Mouse (Mus musculus): ENCODE results near the gene Slc9a6. TPM values are rescaled to one million over a fixed set of nuclear protein-coding genes. Genes with fewer than 3 reads are reported as not detected.

Slc9a6 gene
- total RNA-seq, 2 experiments from 2014 or later = 97.3 to 103 TPM

DNA sequence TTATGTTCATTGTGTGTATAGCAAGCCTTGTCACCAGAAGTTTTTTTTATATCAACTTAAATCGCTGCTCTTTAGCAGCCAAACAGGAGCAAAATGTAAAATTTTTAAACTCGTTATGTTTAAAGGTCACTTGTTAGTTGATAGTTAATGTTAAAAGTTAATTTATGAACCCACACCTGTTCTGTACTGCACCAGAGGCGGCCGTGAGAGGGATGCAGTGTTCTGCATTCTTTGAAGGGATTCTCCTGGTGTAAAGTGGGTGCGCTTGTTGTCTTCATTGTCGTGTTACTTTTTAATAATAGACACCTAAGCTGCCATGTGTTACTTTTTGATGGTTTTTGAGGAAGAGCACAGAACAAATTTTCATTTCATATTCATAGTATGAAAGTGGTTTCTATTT lies 52.8 kb downstream of the Slc9a6 start:
- intact Hi-C loops (cut with DNase I) = no loop called here

GRCm38 (mm10) chrX:56663377-56663776 lies 53.8 kb downstream of the Slc9a6 start:
- intact Hi-C loops (cut with DNase I) = no loop called here
- DNase-seq (ENCODE audit: low spot score in 2 of 2) = no peak

More for the DNA sequence above, 52.8 kb downstream of the Slc9a6 start:
- DNase-seq (ENCODE audit: low spot score in 2 of 2) = no peak

GRCm38 (mm10) chrX:56665226-56665973 lies 55.8 kb downstream of the Slc9a6 start:
- intact Hi-C loops (cut with DNase I) = no loop called here

GRCm38 (mm10) chrX:56667296-56667695 lies 57.7 kb downstream of the Slc9a6 start:
- intact Hi-C loops (cut with DNase I) = no loop called here
- peak in 1 of 2 experiments; percentile 11 for DNase-seq (ENCODE audit: low spot score in 2 of 2)

More at GRCm38 (mm10) chrX:56665226-56665973, 55.8 kb downstream of the Slc9a6 start:
- DNase-seq (ENCODE audit: low spot score in 2 of 2) = no peak

DNA sequence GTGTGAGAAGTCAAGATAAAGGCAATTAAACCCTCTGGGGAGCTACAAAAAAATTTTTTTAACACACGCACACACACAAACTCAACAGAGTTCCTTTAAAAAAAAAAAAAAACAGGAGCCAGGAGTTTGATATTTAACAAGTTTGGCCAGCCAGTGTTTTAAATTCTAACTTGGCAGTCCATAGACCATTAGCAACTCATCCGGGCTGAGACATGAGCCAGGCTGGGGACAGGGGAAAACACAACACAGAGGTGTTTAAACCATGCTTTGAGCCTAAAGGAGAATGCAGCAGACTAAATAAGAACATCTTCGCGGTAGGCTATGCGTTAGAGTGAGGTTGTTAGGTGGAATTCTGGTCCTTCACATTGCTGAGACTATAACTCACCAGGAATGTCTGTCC lies 58.5 kb downstream of the Slc9a6 start:
- no peak for DNase-seq (ENCODE audit: low spot score in 2 of 2)
- intact Hi-C loops (cut with DNase I) = no loop called here

DNA sequence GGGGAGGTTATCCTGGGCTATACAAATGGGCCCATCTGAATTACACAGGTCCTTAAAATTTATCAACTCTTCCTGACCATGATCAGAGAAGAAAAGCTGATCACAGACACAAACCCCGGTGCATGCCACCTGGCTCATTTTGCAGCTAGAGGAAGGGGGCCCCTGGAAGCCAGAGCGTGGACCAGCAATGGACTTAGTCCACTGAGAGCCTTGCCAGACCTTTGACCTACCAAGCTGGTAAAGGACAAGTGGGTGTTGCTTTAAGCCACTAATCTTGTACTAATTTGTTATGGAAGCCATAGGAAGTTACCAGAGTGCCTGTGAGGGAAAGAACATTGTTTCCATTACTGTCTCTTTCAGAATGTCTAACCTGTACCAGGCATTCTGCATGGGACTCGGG lies 58.9 kb downstream of the Slc9a6 start:
- intact Hi-C loops (cut with DNase I) = no loop called here
- DNase-seq (ENCODE audit: low spot score in 2 of 2) = no peak

DNA sequence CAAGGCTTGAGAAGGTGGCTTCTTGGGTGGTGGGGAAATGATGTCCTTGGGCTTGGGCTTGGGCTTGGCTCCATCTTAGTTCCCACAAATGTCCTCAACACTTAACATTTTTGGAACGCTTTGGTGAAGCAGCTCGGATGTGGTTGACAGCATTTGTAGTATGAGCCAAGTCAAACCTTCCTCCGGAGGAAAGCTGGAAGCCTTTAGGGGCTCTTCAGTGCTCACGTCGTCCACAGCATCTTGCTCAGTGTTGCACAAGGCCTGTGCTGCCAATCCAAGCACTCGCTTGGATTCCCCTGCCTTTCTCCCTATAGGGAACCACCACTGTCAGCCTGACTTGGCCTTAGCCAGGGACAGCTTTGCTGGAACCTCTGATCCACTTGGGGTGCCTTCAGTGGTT lies 66.0 kb downstream of the Slc9a6 start:
- intact Hi-C loops (cut with DNase I) = no loop called here
- DNase-seq (ENCODE audit: low spot score in 2 of 2) = no peak

DNA sequence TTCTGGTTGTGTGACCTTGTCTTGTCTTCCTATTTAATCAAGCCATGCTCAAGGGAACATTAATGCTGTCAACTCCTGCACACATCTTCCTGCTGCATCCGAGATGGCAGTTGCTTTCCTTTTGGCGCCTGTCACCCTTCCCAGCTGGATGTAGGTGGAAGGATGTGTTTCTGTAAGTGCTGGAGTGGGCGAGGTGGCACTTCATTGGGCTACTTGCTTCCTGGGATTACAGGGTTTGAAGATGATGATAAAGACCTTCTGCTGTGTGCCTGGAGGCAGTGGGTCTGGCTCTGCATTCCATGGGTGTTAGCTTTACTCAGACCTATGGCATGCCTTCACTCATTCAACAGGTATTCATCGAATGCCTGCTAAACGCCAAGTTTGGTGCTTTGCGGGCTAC lies 68.2 kb downstream of the Slc9a6 start:
- intact Hi-C loops (cut with DNase I) = no loop called here
- DNase-seq (ENCODE audit: low spot score in 2 of 2) = peak in 1 of 2 experiments; percentile 8

- intact Hi-C loops (cut with DNase I) = no loop called here
- no peak for DNase-seq (ENCODE audit: low spot score in 2 of 2)
Observed at GRCm38 (mm10) chrX:56679066-56679465, 69.5 kb downstream of the Slc9a6 start.

- intact Hi-C loops (cut with DNase I) = no loop called here
Observed at GRCm38 (mm10) chrX:56682156-56682720, 72.7 kb downstream of the Slc9a6 start.

DNA sequence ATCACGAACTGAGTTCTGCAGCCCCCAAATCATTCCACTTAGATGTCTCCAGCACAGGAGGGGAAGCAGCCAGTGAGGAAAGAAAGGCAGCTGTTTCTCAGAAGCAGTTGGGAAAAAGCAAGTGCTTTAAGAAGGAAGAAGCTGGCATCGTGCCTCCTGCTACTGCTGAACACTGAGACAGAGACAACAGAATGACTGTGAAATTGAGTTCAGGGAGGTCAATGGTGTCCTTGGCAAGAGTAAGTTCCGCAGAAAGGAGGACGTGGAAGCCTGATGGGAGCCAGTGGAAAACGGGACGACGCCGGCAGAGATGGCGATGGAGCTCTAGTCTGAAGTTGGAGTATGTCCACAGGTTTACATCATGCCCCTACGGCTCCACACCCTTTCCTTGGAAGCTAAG lies 74.0 kb downstream of the Slc9a6 start:
- DNase-seq (ENCODE audit: low spot score in 2 of 2) = no peak
- intact Hi-C loops (cut with DNase I) = no loop called here

More at GRCm38 (mm10) chrX:56682156-56682720, 72.7 kb downstream of the Slc9a6 start:
- no peak for DNase-seq (ENCODE audit: low spot score in 2 of 2)

DNA sequence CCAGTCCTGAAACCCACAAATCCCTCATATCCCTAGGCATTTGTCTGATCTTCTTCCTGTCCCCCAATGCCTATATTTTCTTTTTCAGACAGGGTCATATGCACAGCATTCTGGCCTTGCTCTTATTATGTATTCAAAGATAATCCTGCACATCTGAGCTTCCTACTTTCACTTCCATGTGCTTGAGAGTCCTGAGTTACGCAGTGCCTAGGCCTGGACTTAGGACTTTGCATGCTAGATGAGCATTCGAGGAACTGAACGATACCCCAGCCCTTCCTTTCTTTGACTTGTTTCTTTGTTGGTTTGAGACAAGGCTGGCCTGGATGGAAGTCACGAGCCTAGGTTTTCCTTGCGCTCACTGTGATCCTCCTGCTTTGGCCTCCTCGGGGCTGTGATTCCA lies 83.0 kb downstream of the Slc9a6 start:
- intact Hi-C loops (cut with DNase I) = no loop called here

DNA sequence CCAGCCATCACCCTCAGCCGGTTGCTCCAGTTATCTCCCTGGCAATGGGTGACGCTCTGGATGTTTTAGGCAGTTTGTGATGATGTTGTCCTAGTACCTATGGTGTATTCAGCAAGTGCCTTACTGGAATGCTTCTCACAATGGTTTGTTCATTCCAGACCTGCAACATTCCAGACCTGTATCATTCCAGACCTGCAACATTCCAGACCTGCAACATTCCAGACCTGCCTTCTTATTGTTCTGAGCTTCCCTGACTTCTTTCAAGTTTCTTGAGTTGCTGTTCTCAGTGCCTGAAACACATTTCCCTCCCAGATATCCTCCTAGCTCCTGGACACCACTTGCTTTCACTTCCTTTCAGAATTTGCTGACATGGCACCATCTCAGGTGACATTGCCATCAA lies 85.0 kb downstream of the Slc9a6 start:
- intact Hi-C loops (cut with DNase I) = no loop called here
- no peak for DNase-seq (ENCODE audit: low spot score in 2 of 2)

More for the DNA sequence above, 83.0 kb downstream of the Slc9a6 start:
- DNase-seq (ENCODE audit: low spot score in 2 of 2) = no peak

DNA sequence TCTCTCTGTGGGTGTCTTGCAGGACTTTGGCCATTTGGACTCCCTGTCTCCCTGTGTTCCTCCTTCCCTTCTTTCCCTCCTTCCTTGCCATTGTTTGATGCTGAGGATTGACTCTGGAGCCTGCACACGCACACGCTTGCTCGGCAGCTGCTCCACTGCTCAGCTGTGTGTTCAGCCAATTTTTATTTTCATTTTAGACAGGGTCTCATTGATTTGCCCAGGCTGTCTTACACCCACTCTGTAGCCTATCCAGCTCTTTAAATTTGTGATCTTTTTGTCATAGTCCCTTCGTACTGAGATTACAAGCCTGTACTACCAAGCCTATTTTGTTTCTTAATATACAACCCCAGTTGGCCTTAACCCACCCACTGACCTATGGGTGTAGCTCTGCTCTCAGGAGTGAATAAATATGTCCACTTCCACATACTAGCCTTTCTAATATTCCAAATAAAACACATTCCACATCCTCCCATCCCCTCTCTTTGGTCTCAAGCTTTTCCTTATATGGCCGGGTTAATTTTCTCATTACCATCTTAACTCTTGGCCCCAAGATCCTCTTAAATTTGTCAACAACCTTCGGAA lies 87.7 kb downstream of the Slc9a6 start:
- no peak for DNase-seq (ENCODE audit: low spot score in 2 of 2)
- intact Hi-C loops (cut with DNase I) = no loop called here

DNA sequence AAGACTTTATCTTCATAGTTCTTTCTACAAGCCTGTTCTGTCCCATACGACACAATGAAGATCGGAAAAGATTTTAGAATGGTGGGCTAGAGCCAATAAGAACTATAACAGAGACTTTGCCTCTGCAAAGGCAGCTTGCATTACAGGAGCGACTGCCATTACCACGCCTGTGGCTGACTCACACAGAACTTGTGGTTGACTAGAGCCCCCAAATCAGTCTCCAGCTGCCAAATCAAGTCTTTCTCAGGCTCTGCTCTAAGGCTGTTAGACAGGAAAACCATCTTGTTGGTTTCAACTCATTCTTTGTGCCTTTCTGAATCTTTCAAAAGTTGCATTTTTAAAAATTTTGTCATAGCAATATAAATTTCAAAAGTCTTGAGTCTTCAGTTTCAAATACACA lies 88.3 kb downstream of the Slc9a6 start:
- intact Hi-C loops (cut with DNase I) = no loop called here
- no peak for DNase-seq (ENCODE audit: low spot score in 2 of 2)

- intact Hi-C loops (cut with DNase I) = no loop called here
- DNase-seq (ENCODE audit: low spot score in 2 of 2) = no peak
Observed at GRCm38 (mm10) chrX:56701261-56701660, 91.7 kb downstream of the Slc9a6 start.

GRCm38 (mm10) chrX:56703965-56704562 lies 94.5 kb downstream of the Slc9a6 start:
- DNase-seq (ENCODE audit: low spot score in 2 of 2) = no peak
- intact Hi-C loops (cut with DNase I) = no loop called here

DNA sequence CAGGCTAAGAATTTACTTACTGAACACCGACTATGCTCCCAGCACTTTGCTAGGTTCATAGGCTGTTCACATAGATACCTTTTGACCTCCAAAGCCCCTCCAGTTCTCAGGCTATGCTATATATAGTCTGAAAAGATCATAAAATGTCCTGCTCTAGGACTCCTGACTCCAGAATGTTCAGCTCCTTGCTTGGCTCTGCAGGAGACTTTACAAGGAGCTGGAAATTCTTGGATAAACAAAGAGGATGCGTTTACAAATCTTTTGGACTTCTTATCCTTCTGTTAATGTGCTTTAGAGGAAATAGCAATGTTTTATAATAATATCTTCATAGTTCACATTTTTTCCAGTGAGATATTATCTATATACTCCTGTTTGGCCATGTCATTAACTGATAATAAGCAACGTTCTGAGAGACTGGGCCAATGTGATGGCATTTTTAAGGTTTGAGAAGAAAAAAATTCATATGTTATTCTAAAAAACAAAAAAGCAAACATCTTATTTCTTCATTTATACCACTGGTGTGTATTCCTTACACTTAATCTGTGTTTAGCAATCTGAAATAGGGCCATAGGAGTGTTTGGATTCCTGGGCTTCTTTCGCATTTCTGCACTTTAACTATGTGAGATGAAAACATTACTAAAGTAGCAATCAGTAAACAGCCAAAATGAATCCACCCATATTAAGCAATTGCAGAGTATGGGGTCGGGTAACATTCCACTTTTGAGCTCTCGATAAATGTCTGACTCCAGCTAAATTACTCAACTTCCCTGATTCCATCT lies 99.2 kb downstream of the Slc9a6 start:
- no peak for DNase-seq (ENCODE audit: low spot score in 2 of 2)
- intact Hi-C loops (cut with DNase I) = no loop called here

GRCm38 (mm10) chrX:56710522-56710921 lies 101.0 kb downstream of the Slc9a6 start:
- no peak for DNase-seq (ENCODE audit: low spot score in 2 of 2)
- intact Hi-C loops (cut with DNase I) = no loop called here

DNA sequence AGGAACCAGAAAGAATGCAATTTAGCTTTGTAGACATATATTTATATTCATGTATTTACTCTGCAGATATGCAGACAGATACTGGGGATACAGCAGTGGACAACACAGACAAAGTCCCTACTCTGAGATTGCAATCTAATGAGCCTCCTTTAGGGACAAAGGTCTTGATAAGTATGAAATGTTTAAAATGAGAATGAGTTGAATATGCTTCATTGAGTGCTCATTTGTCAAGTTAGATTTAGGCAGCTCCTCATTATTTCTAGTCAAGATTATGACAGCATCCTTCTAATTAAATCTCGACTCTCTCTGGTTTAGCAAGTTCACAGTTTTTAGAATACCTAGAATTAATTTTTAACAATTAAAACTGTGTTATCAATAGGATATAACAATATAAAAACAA lies 103.1 kb downstream of the Slc9a6 start:
- DNase-seq (ENCODE audit: low spot score in 2 of 2) = no peak
- intact Hi-C loops (cut with DNase I) = no loop called here
